Mouse (Mus musculus): ENCODE measurements around the gene C1qtnf1. TPM values are rescaled to one million over a fixed set of nuclear protein-coding genes. Genes with fewer than 3 reads are reported as not detected.

Gene C1qtnf1
- polyA plus RNA-seq, 1 experiment from 2014 or later: 2.3 TPM

DNA sequence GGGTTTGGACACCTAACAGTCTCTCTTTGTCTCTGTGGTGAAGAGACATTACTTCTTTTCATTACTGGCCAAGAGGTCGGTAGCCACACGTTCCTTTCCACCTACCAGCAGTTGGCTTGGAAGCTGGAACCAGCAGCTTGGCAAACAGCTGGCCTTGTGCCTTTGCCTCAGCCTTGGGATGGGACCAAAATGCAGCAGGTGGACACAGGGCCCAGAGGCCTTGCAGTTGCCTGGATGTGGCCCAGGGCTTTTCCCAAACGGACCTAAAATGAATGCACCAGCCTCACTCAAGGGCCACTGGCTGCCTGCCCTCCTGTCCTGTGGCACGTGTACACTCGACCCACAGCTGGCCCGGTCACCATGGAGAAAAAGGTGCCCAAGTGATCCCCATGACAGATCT, 23.2 kb downstream of the C1qtnf1 start:
- DNase-seq (ENCODE audit: extremely low spot score, low spot score): no peak
- H3K9me3 ChIP-seq: no peaks in the 10 kb centered on the region
- H3K4me1 ChIP-seq: no peaks in the 10 kb centered on the region
- 90% methylated on average over 6 of the region's 6 CpGs for WGBS
- H3K27ac ChIP-seq: no peak overlapping the region
- no peaks in the 10 kb centered on the region for H3K27me3 ChIP-seq (ENCODE audit: poor library complexity, severe bottlenecking)
- H3K36me3 ChIP-seq (replicated peaks): no peaks in the 10 kb centered on the region
- H3K4me3 ChIP-seq: no peak overlapping the region

DNA sequence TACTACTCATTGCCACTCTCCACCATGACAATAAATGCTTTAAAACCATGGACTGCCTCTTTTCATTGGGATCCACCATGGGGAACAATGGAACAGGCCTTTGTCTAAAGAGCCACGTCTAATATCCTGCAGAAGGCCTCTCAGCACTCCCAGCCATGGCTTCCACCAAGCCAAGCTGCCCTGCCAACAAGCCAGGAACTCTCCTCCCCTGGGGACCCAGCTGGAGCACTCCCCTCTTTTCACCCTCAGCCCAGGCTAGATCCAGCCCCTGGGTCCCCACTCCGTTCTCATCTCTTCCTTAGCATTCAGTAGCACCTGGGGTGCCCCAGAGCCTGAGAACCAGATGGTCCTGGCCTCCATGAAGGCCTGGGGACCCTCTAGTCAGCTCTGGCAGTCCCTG, 25.0 kb downstream of the C1qtnf1 start:
- Histone ChIP-seq H3K36me3 (replicated peaks) (no peaks in the 10 kb centered on the region), H3K27me3 (ENCODE audit: poor library complexity, severe bottlenecking) (no peaks in the 10 kb centered on the region), H3K4me1 (no peaks in the 10 kb centered on the region), H3K27ac (0 out of 2 replicates have a peak overlapping the region, but pooled peaks have one; percentile 11), H3K4me3 (no peak overlapping the region), H3K9me3 (no peaks in the 10 kb centered on the region)
- WGBS: 64% methylated on average over 2 of the region's 2 CpGs
- DNase-seq (ENCODE audit: extremely low spot score, low spot score): no peak

DNA sequence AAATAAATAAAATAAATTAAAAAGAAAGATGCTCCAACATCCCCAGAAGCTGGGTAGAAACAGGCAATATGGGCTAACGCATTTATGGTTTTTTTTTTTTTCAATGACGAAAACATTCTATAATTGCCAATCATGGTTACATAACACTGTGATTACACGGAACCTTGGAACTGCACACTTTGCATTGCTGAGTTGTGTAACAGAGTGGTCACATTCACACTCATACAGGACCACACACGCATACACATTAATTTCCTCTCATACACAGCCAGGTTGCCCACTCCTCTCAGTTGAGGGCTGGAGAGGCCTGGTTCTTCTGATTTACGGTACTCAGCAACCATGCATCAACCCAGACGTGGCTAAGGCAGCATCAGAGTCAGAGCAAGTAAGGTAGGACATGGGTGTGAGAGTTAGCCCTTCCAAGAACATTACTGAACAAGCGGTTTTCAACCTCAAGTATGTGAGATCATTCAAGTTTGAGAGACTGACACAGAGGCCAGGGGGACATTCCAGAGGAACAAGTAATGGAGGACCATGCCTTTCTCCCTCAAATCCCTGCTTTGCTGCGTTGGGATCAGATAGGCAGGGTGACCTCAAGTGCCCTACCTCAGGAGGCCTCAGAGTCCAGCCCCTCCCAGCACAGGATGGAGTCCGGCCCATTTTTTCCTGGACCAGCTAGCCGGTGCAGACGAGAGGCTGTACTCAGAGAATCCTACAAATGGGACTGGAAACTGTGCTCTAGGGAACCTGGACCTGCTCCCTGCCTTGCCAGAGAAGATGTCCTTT, 26.1 kb downstream of the C1qtnf1 start:
- Histone ChIP-seq H3K36me3 (replicated peaks) (no peaks in the 10 kb centered on the region), H3K27me3 (ENCODE audit: poor library complexity, severe bottlenecking) (no peaks in the 10 kb centered on the region), H3K4me3 (no peak overlapping the region), H3K9me3 (no peaks in the 10 kb centered on the region), H3K4me1 (peaks cover 5% of the 10 kb centered on the region), H3K27ac (no peak overlapping the region)
- DNase-seq (ENCODE audit: extremely low spot score, low spot score): no peak
- WGBS: 80% methylated on average over 11 of the region's 11 CpGs

DNA sequence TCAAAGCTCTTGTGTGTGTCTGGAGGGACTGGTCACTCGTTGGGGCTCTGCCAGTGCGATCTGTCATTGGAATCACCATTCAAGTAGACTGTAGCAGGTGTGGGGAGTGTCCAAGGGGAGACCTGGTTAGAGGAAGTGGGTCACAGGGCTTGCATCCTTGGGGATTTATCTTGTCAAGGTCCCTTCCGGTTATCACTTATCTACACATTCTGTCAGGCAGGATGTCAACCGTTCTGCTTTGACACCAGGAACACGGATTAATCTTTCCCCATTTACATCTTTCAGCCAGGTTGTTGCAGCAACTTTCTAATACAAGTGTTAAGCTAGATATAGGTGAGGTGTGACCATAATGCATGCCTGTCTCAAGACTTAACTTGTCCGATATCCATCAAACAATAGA, 27.8 kb downstream of the C1qtnf1 start:
- no peaks in the 10 kb centered on the region for H3K36me3 ChIP-seq (replicated peaks)
- 0 out of 2 replicates have a peak, but pooled peaks cover 4% of the 10 kb centered on the region for H3K9me3 ChIP-seq
- H3K27ac ChIP-seq: no peak overlapping the region
- H3K4me3 ChIP-seq: no peak overlapping the region
- 87% methylated on average over 6 of the region's 6 CpGs for WGBS
- DNase-seq (ENCODE audit: extremely low spot score, low spot score): no peak
- H3K4me1 ChIP-seq: peaks cover 12% of the 10 kb centered on the region
- no peaks in the 10 kb centered on the region for H3K27me3 ChIP-seq (ENCODE audit: poor library complexity, severe bottlenecking)

GRCm38 (mm10) chr11:118456937-118457336, 28.9 kb downstream of the C1qtnf1 start:
- WGBS: 82% methylated on average over 11 of the region's 11 CpGs
- Histone ChIP-seq H3K27ac (no peak overlapping the region), H3K4me1 (peaks cover 12% of the 10 kb centered on the region), H3K4me3 (no peak overlapping the region), H3K36me3 (replicated peaks) (no peaks in the 10 kb centered on the region), H3K9me3 (0 out of 2 replicates have a peak, but pooled peaks cover 4% of the 10 kb centered on the region), H3K27me3 (ENCODE audit: poor library complexity, severe bottlenecking) (no peaks in the 10 kb centered on the region)
- no peak for DNase-seq (ENCODE audit: extremely low spot score, low spot score)

DNA sequence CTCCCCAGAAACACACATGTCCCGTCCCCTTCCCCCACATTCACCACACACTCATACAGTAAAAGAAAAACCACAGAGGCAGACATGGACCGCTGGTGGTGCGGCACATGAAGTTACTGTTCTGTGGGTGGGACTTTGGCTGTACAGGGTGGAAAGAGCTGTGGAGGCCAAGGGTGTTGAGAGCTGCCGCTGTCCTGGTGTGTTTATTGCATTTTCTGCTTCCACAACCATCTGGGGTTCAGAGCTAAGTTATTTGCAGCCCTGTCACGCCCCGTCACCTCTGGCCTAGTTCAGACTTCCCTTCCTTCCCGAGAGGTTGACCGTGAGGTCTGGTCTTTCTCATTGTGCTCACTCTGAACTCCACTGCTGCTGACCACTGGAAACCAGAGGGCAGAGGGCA, 31.0 kb downstream of the C1qtnf1 start:
- H3K27ac ChIP-seq: 0 out of 2 replicates have a peak overlapping the region, but pooled peaks have one; percentile 26
- no peaks in the 10 kb centered on the region for H3K36me3 ChIP-seq (replicated peaks)
- H3K9me3 ChIP-seq: 0 out of 2 replicates have a peak, but pooled peaks cover 4% of the 10 kb centered on the region
- no peaks in the 10 kb centered on the region for H3K27me3 ChIP-seq (ENCODE audit: poor library complexity, severe bottlenecking)
- no peak overlapping the region for H3K4me3 ChIP-seq
- 65% methylated on average over 8 of the region's 8 CpGs for WGBS
- DNase-seq (ENCODE audit: extremely low spot score, low spot score): no peak
- peaks cover 16% of the 10 kb centered on the region for H3K4me1 ChIP-seq

DNA sequence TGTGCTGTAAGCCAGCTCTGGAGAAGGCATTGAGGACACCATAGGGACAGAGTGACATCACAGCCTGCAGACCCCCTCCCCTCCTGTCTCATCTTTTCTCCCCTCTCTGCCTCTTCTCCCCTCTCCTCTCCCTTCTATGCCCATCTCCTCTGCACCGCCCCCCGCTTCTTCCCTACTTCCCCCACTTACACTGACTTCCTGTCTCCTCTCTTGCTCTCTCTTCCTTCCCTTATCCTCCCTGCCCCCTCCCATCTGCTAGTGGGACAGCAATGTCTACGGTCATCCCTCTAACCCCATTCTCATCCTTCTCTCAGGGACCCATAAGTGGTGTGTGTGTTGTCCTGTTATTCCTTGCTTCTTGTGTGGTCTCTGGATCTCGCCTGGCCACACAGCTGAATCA, 31.5 kb downstream of the C1qtnf1 start:
- no peaks in the 10 kb centered on the region for H3K27me3 ChIP-seq (ENCODE audit: poor library complexity, severe bottlenecking)
- H3K4me1 ChIP-seq: peaks cover 20% of the 10 kb centered on the region
- DNase-seq (ENCODE audit: extremely low spot score, low spot score): no peak
- WGBS: 91% methylated on average over 4 of the region's 4 CpGs
- 0 out of 2 replicates have a peak, but pooled peaks cover 4% of the 10 kb centered on the region for H3K9me3 ChIP-seq
- H3K4me3 ChIP-seq: no peak overlapping the region
- no peaks in the 10 kb centered on the region for H3K36me3 ChIP-seq (replicated peaks)
- 0 out of 2 replicates have a peak overlapping the region, but pooled peaks have one; percentile 26 for H3K27ac ChIP-seq

GRCm38 (mm10) chr11:118460280-118460679, 32.3 kb downstream of the C1qtnf1 start:
- H3K36me3 ChIP-seq (replicated peaks): no peaks in the 10 kb centered on the region
- 0 out of 2 replicates have a peak, but pooled peaks cover 4% of the 10 kb centered on the region for H3K9me3 ChIP-seq
- DNase-seq (ENCODE audit: extremely low spot score, low spot score): no peak
- H3K27me3 ChIP-seq (ENCODE audit: poor library complexity, severe bottlenecking): no peaks in the 10 kb centered on the region
- H3K4me3 ChIP-seq: no peak overlapping the region
- peaks cover 25% of the 10 kb centered on the region for H3K4me1 ChIP-seq
- WGBS: 59% methylated on average over 6 of the region's 6 CpGs
- no peak overlapping the region for H3K27ac ChIP-seq

- H3K9me3 ChIP-seq: no peaks in the 10 kb centered on the region
- 55% methylated on average over 11 of the region's 11 CpGs for WGBS
- no peaks in the 10 kb centered on the region for H3K27me3 ChIP-seq (ENCODE audit: poor library complexity, severe bottlenecking)
- H3K27ac ChIP-seq: 0 out of 2 replicates have a peak overlapping the region, but pooled peaks have one; percentile 27
- no peak for DNase-seq (ENCODE audit: extremely low spot score, low spot score)
- H3K4me3 ChIP-seq: no peak overlapping the region
- H3K36me3 ChIP-seq (replicated peaks): no peaks in the 10 kb centered on the region
- peaks cover 47% of the 10 kb centered on the region for H3K4me1 ChIP-seq
Measured at GRCm38 (mm10) chr11:118467441-118468035, 39.5 kb downstream of the C1qtnf1 start.

- Histone ChIP-seq H3K4me3 (no peak overlapping the region), H3K27ac (peak overlapping the region; percentile 21; the same call in 1 of the 2 replicates), H3K4me1 (peaks cover 38% of the 10 kb centered on the region), H3K9me3 (no peaks in the 10 kb centered on the region), H3K36me3 (replicated peaks) (no peaks in the 10 kb centered on the region), H3K27me3 (ENCODE audit: poor library complexity, severe bottlenecking) (no peaks in the 10 kb centered on the region)
- WGBS: 84% methylated on average over 10 of the region's 10 CpGs
- no peak for DNase-seq (ENCODE audit: extremely low spot score, low spot score)
Measured at GRCm38 (mm10) chr11:118469509-118470160, 41.6 kb downstream of the C1qtnf1 start.

- peak overlapping the region; percentile 21; the same call in 1 of the 2 replicates for H3K27ac ChIP-seq
Measured at GRCm38 (mm10) chr11:118470234-118470966, 42.4 kb downstream of the C1qtnf1 start.

DNA sequence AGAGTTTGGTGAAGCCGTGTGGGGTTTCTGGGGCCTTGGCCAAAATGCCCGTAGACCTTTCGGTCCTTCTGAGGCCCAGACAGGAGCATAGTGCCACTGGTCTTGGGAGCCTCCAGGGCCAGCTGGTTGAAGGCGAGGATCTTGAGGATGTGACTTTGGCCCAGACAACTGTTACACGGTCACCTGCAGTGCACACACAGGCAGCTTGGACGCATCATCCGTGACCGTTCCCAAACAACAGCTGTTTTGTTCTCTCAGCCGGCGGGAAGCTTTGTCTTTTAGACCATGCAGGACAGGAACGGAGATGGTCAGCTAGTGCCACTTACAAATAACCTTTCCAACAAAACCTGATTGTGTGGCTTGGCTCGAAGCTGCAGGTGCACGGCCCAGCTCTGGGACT, 43.7 kb downstream of the C1qtnf1 start:
- Histone ChIP-seq H3K36me3 (replicated peaks) (no peaks in the 10 kb centered on the region), H3K27ac (no peak overlapping the region), H3K27me3 (ENCODE audit: poor library complexity, severe bottlenecking) (no peaks in the 10 kb centered on the region), H3K4me3 (no peak overlapping the region), H3K9me3 (no peaks in the 10 kb centered on the region), H3K4me1 (peaks cover 35% of the 10 kb centered on the region)
- no peak for DNase-seq (ENCODE audit: extremely low spot score, low spot score)
- WGBS: 83% methylated on average over 13 of the region's 13 CpGs

More at GRCm38 (mm10) chr11:118470234-118470966, 42.4 kb downstream of the C1qtnf1 start:
- no peaks in the 10 kb centered on the region for H3K27me3 ChIP-seq (ENCODE audit: poor library complexity, severe bottlenecking)
- WGBS: 51% methylated on average over 12 of the region's 12 CpGs
- H3K4me1 ChIP-seq: peaks cover 34% of the 10 kb centered on the region
- no peak overlapping the region for H3K4me3 ChIP-seq
- DNase-seq (ENCODE audit: extremely low spot score, low spot score): no peak
- H3K9me3 ChIP-seq: no peaks in the 10 kb centered on the region
- no peaks in the 10 kb centered on the region for H3K36me3 ChIP-seq (replicated peaks)

Measured in forebrain, embryonic 10.5 days (tissue).